Mouse (Mus musculus) cerebellum, adult 2 months (tissue): ENCODE results near the gene Slc25a30.

Source experiments
- CTCF ChIP-seq: fragments of 200-500 bp; IDR thresholded peaks from 2 replicates; pipeline ENCODE4 v1.5.1; 2011; ENCODE audit warnings: low read depth, mild to moderate bottlenecking, control low read depth, low read length, moderate library complexity, borderline replicate concordance; ENCODE audit not compliant: insufficient read depth
- POLR2A ChIP-seq: fragments of 200-500 bp; IDR thresholded peaks from 2 replicates; pipeline ENCODE4 v1.6.1; 2011; ENCODE audit warnings: low read length, control low read depth, borderline replicate concordance; ENCODE audit not compliant: insufficient read depth

- no peak for TF ChIP-seq POLR2A
- TF ChIP-seq CTCF, result no peak
Measured at GRCm38 (mm10) chr14:75834251-75834738, 47.5 kb upstream of the Slc25a30 start.
